Mouse (Mus musculus) thymus, adult 18-20 months (tissue): ENCODE data around the gene S100a3.

Source experiments
- DNase-seq, 2 experiments: peaks; one replicate each; pipeline ENCODE4 v3.0.0; 2022; ENCODE audit warnings: mixed read lengths in 2 of 2

Gene S100a3

DNA sequence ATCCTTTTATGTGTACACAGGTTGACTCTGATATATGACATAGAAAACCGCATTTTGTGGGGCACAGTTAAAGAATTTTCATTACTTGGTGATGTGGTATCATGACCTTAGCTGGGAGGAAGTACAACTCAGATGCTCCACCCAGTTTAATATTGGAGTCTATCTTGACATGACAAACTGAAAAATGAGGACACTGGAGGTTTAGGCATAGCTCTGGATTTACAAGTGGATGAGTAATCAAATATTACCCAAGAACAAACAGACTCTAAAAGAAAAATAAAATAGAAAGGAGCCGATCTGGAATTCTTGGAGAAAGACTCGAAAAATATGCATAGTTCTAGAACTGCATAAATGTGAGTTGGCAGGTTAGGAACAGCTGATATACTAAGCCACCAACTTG lies 14.9 kb downstream of the S100a3 start:
- no peak for DNase-seq

DNA sequence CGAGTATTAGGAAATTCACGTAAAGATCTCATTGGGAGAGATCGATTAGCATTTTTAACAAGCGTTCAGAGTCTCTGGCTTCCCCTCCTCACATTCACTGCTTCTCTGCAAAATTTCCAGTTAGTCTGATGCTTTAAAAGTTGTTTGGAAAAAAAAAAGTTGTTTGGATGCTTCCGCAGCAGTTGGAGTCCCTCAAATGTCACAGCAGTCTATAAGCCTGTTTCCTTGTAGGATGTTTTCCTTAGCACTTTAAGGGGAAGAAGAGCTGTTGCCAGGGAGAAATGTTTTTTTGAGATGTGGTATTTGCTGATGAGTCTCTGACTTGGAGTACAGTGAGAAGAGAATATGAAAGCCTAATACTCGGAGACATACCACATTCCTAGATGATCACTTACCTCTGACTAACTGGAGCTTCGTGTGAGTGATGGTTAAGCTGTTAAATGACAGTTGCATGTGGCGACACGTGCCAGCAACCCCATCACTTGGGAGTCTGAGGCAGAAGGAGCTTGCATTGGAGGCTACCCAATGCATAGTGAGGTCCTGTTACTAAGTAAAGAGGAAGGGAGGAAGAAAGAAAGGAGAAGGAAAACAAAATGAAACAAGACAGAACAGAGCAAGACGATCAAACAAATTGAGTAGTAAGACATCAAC lies 16.1 kb downstream of the S100a3 start:
- DNase-seq, result no peak

DNA sequence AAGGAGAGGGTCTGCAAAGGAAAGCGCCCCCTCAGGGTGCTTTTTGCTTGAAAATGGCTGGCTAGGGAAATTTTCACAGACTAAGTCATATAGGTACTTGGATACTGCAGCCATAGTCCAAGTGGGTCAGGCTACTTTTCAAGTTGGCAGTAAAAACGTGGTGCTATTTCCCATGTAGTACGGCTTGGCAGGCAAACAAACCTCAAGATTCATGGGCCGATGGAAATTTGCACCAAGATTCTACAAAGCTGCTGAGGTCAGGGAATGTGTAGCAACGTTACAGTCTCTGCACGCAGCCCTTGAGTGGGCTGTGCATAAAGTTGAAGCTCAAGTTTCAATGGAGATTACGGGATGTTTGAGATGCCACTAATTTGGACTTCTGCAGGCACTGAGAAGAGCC lies 19.1 kb downstream of the S100a3 start:
- DNase-seq, result no peak

DNA sequence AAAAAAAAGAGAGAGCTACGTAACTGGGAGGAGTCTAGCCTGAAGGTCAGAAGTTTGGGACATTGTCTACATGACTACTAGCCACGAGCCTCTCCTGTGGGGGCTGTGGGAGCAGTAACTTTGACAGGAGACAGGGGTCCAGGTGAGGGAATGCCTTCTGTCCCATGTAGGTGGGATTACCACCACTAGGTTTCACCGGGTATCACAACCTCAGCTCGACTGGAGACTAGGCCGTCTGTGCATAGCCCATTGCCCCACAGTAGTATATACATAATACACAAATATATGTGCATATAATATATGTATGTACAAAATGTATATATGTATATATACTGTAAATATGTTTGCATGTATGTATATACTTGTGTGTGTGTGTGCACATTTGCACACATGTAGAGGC lies 20.8 kb downstream of the S100a3 start:
- DNase-seq, result no peak

DNA sequence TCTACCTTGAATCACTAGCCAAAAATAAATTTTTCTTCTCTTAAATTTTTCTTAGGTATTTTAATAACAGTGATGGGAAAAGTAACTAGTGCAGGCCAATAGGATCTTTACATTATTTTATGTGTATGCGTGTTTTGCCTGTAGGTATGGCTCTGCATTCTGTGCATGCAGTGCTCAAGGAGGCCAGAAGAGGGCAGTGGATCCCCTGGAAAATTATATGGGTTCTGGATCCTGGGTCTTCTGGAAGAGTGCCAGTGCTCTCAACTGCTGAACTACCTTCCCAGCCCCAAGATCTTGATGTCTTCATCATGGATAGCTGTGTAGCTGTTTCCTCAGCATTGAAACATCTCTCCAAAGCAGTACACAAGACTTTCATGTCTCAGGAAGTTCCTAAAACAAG lies 21.8 kb downstream of the S100a3 start:
- no peak for DNase-seq

DNA sequence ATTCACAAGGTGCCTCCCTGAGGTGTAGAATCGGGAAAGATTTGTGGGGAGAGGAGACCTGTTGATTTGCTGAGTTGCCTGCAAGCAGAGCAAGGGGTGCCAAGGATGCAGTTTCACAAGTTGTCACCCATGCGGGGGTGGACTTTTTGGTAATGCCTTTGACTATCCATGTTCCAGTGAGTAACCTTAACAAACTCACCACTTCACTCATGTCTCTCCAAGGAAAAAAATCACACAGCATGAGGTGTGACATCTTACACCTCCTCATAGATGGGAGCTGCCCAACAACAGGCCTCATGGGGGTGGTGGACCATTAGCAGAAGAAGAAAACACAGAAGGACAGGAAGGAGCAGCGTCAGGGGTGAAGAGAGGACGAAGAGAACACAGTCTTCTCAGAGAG lies 22.2 kb downstream of the S100a3 start:
- DNase-seq, result no peak

DNA sequence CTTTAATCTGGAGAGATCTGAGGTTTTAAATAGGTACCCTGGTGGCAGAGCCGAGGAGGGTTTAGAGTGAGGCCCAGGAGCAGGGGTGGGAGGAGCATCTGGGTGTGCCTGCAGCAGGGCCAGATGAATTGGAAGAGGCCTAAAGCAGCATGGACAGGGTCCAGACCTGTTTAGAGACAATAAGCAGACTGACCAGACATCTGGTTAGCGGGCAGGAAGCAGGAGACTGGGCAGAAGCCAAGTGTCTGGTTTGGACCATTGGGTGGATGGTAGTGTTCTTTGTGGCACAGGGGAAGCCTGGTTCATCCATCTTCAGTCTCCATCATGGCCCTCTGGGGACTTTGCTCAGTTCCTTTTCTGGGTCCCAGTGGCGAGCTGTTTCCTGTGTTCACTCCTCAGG lies 23.5 kb downstream of the S100a3 start:
- no peak for DNase-seq

DNA sequence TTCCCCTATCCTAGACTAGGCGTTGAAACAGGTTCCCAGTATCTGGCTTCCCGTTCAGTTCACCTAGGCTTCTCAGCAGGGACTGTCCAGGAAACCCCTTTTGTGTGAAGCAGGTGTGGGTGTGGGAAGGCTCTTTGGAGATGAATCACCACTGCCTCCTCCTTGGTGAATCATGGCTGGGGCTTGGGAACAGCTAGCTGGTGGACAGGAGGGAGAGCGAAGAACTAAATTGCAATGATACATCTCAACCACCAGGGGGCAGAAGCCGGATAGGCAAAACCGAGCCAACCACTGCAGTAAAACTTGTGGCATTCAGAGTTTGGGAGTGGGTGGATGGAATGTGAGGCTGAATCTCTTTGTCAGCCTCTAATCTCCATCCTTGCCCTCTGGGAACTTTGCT lies 25.2 kb downstream of the S100a3 start:
- DNase-seq, result peak; percentile 35 to 38

DNA sequence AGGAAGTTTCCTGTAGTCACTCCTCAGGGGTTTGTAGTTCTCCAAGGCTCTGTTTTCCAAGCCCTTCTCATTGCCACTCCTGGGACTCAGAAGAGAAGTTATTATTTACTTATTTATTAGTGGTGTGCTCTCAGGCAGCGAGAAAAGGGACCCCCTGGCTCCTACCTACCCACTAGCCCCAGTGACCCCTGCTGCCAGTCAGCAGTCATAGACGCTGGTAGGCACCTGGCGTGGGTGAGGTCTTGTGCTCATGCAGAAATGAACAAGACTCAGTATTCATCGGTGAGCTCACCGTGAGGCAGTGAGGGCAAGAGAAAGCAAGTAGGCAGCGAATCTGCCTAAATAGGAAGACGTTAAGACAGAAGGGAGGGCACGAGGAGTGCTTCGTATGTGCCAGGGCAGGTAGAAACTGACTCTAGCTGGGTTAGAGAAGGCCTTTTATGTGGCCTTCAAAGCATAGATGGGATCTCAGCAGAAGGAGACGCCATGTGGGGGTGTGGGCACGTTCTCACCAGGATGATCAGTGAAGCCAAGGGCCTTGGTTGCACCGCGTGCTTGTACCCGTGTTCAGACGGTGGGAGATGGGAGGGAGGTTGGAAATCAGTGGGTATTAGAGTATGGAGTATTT lies 25.8 kb downstream of the S100a3 start:
- peak; percentile 21 to 36 for DNase-seq

DNA sequence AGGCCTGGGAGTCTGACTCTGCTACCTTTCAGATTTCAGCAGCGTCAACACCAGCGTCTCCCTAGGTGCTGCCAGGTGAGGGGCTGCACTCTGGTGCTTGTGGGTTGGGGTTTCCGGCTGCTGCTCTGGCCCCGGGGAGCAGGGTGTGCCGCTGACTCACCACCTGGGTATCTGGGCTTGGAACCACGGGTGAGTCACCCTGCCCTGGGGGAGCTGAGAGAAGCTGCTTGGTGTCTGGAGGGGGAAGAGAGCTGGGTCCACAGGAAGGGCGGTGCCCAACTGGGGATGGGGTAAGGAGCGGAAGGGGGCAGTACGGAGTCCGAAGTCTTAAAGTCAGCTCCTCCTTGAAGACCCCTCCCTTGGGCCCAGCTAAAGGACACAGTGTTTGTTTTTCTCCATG lies 26.5 kb downstream of the S100a3 start:
- peak; percentile 86 to 91 for DNase-seq

DNA sequence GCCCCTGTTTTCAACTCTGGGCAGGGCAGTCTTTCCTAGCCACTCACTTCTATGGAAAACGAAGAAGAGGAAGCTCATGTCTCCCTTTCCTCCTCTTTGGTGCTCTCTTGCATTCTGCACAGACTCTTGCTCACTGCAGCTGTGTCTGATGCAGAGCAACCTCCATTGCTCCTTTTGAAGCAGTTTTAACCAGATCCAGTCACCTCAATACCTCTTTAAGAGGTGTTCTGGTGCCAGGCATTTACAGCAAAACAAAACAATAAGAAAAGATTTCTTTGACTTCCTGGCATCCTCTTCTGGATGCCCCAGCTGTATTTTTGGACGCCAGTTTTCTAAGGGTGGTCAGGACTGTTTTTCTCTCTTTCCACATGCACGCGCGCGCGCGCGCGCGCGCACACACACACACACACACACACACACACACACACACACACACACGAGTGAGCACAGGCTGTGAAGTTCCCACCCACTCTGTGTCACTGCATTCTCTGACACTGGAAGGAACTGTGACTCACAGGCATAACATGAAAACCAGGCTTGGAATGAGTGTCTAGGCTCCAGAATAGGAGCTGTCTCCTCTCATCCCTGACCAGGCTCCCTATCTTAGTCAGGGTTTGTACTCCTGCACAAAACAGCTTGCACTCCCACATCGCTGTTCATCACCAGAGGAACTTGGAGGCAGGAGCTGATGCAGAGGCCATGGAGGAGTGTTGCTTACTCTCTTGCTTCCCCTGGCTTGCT lies 27.2 kb downstream of the S100a3 start:
- no peak for DNase-seq

DNA sequence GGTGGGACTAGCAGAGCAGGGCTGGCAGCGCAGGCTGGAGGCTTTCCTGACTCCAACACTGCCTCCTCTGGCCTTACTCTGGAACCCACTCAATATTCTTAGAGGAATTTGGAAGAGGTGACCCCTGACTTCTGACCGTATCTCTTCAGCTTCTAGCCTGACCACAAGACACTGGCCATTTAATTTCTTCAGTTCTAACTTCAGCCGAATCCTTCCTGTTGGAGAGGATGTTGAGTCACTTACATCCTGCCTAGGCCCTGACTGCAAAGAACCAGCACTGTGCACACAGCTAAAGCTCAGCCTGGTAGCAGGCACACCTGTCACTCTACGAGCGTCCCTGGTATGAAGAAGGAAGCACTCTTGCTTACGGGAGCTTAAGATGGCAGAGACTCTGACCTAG lies 29.0 kb downstream of the S100a3 start:
- DNase-seq, result peak in 1 of 2 experiments; percentile 58

DNA sequence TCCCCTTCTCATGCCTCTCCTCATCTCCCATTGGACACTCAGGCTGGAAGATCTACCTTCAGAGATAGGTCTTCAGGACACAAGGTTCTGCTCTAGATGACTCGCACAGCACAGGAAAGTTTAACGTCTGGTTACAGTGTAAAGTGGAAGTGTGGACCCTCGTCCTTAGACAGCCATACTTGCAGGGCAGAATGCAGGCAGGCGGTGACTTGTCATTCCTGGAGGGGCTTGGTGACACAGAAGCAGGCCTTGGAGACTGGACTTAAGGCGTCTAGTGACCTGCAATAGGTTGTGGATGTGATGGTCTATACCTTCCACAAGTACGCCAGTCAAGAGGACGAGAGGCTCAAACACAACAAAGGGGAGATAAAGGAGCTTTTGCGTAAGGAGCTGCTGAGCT lies 29.6 kb downstream of the S100a3 start, which contains the start of gene S100a2:
S100a2 (plus strand) TSS at position 301 of the 400 bp plus-strand sequence.
- DNase-seq, result no peak

DNA sequence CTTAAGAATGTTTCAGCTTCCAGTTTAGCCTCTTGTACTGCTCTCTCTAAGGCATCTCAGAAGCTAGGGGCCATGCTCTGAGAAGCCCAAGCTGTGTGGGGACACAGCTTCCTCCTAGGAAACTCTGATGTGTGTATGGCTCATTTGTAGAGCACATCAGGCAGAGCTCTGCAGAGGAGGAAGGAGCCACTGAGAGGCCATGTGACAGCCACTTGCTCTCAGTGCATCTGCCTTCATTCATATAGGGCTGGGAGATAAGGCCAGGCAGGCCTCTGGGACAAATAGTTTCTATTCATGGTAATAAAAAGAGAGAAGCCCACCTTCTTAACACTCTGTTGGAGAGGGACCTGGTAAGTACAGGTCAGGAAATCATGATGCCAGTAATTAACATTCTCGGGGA lies 34.1 kb downstream of the S100a3 start:
- no peak for DNase-seq

DNA sequence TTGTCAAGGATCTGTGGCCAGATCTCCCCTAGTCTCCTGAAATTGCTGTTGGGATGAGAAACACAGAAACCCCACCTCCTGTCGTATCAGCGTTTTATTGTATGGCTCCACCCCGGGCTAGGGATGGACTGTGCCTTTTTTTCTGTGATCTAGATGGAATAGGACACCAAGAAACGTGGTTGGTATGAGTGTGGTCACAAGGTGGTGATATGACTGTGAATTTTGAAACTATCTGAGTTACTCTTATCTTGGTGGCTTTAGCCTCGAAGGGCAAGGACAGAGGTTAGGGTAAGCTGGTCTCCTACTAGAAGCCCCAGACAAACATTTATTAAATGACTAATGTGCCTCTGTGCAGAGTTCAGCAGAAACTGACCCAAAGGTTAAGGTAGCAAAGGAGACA lies 35.2 kb downstream of the S100a3 start:
- no peak for DNase-seq

DNA sequence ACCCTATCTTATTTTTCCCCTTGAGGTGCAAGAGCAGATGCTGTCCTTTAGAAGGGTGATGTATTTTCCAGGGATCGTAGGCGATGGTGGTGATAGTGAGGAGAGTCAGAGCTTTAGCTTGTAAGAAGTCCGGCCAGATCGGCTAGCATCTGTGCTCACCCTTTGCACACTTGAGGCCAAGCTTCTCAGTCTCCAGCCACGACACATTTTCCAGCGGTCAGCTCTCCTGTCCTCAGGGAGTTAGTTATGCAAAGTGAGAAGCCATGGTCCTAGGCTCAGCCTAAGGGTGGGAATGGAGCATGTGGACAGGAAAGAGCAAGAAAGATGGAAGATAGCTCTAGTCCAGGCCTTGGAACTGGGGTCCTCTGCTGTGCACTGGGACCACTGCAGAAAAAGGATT lies 36.4 kb downstream of the S100a3 start:
- no peak for DNase-seq

DNA sequence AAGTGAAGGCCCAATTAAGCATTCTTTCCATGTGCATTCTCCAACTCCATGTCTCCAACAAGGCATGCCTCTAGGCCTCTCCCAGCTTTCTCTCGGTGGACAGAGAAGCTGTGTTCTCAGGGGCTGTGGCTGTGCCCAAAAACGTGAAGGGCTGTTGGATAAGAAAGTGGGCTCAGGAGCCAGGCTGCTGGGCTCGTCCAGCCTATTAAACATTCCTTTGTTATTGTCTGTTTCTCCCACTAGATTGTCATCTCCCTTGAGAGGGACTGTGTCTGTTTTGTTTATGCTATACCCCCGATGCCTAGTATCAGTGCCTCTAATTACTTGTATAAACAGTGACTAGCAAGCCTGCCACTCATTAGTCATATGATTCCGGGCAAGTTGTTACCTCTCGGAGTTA lies 37.4 kb downstream of the S100a3 start:
- DNase-seq, result no peak

DNA sequence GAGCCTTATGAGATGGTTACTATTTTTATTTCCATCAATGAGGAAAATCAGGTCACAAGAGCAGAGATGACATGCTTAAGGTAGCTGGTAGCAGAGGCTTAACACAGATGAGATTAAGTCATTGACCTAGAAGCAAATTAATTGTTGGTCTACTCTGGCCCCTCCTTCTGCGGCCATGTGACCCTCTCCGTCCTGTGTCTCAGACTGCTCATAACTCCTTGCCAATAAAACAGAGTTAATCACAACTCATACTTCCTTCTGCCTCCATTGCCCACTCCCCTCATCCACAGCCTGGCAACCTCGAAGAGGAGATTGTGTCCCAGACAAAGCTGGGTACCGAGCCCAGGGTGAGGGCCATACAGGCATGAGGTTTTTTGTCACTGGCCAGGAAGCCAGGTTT lies 37.8 kb downstream of the S100a3 start:
- DNase-seq, result no peak

DNA sequence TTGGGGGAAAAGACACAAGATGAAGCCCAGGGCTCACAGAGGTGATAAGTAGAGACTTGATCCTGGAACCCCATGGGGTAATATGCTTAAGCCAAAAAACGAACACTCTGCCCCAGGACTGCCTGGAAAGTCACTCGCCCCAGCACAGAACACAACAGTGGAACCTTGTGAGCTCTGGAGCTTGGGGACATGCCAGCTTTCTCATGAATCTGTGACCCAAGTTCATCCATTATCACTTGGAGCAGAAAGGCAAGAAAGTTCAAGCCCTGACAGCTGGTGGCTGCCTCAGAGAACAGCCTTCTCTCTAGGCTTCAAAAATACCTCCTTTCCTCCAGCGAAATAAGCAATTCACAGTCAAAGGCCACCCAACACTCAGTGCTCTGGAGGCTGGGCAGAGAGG lies 39.0 kb downstream of the S100a3 start:
- no peak for DNase-seq

DNA sequence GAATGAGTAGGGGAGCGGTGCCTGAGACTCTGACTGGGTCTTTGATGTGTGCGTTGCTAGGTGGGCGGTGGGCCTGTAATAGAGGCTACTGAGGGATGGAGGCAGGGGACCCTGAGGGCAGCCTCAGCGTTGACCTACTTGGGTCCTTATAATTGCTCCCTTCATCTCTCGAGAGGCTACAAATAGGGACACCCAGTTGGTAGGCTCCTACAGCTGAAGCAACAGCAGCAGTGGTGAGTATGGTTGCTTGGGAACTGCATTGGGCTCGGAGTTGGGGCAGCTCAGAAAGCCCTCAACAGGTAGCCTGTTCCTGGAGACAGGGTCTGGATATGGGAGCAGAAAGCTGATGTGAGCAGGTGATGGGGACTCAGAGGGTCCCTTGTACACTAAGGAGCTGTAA lies 39.7 kb downstream of the S100a3 start:
- DNase-seq, result no peak

DNA sequence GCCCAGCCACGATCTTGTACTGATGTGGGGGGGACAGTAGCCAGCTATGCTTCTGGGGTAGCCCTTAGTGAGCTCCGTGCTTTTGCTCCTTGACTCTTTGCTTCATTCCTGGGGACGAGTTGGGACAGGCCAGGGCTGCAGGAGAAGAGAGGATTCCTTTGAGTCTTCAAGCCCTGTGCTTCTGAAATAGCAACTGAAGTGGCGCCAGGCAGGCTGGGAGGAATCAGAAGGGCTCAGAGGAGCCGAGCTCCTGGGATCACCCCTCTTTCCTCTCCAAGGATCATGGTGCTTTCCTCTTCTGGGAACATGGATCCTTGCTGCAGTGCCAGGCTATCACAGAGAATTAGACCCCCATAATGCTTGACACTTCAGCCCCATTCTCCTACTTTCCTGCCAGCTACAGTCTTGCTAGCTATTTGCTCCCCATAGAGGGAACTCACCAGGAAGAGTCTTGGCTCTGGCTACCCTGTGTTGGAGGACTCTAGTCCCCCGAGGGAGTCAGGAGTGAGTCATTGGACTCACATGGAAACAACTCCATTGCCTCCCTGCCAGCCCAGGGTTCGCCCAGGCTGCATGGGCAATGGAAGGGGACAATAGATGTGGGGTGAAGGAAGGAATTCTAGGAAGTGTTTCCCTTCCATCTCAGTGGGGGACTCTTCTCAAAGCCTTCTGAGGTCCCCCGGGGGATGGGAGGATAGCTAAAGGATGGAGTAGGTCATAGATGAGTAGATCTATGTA lies 40.2 kb downstream of the S100a3 start:
- no peak for DNase-seq

DNA sequence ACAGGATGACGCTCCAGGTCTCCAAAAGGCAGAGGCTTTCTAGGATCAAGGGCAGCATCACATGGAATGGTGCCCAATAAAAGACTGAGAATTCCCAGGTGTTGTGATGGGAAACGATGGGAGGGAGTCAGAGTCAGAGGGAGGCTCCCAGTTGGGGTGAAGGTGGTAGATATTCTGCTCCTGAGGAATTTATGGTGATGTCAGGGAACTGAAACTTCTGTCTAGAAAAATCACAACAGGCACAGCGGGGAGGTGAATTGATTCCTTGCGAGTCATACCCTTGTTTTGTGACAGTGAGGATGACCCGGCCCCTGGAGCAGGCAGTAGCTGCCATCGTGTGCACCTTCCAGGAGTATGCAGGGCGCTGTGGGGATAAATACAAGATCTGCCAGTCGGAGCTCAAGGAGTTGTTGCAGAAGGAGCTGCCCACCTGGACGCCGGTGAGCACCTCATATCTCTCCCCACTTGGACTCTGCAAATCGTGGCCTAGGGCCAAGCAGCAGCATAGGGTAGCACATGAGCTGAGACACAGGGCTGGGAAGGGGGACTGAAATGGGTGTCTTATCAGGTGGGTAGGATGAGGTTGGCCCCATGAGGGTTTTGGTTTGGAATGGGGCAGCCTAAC lies 41.2 kb downstream of the S100a3 start, which contains the start of gene Gm42674:
Gm42674 (plus strand) TSS at position 419 of the 625 bp plus-strand sequence.
- no peak for DNase-seq

DNA sequence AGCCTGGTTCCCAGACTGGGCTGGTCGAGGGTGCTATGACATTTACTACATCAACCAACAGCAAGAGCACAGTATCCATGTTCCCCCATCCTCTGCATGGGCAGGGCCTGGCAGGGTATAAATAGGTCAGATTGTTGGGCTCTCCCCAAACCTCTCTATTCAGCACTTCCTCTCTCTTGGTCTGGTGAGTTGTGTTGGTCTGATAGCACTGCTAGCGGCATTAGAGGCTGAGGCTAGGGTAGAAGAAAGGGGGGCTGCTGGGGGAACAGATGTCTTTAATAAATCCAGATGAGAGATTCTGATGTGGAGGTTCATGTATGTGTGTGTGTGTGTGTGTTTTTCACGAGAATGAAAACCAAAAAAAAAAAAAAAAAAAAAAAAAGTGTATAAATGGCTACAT lies 43.2 kb downstream of the S100a3 start, which contains the start of gene S100a4:
S100a4 (plus strand) TSS at position 149 of the 400 bp plus-strand sequence.
- no peak for DNase-seq
